Mouse (Mus musculus): ENCODE measurements around the gene Calml3.
A peak's percentile ranks its signal among the peaks of the same experiment; 100 is the strongest.
"Not testable (repeated sequence)": the region's sequence is repeated elsewhere in the genome, so short reads cannot be mapped to it uniquely, and the experiment has no call there.

Calml3 gene

DNA sequence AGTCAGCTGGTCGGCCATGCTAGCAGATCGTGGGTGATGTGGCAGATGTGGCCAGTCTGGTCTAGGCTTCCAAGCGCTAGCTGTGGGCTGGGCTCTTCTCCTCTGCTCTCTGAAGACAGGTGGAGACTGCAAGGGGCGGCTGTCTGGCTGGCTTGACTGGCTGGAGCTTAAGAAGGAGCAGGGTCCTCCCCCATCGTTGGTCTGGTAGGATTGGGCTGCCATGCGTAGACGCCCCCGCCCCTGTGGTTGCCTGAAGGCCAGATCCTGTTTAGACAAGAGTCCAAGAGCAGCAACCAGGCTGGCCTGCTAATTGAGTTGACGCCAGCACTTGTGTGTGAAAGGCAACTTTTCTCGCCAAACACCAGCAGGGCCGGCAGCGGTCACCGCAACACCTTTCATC lies at the start of gene Calml3:
Calml3 (minus strand) TSS at position 131 of the 400 bp plus-strand sequence.
- DNase-seq (ENCODE audit: low spot score): no peak

- peak; percentile 1 for DNase-seq (ENCODE audit: low spot score)
These were observed 46.2 kb upstream of the Calml3 start for GRCm38 (mm10) chr13:3850330-3850729.

- not testable (repeated sequence) for DNase-seq (ENCODE audit: low spot score)
These were observed 36.5 kb upstream of the Calml3 start for GRCm38 (mm10) chr13:3840662-3841061.

DNA sequence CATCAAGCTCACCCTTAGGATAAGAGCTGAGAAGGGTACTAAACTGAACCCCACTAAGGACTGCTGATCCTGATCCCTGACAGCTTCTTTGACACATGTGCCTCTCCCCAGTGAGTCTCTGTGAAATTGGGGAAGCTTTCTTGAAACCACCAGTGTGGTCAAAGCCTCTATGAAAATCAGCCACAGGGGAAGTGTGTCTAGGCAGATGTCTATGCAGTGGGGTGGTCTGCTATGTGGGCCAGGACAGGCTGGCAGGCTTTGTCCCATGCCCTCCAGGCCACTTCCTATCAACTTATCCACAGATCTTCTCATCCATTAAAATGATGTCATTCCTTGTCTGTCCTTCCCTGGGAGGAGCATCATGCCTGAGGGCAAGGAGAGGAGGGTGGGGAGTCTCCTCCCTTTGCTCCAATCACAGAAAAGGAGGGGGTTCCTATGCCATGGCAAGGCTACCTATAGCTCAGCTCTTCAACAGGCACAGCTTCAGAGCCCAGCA lies 33.2 kb upstream of the Calml3 start, which contains the start of gene Calm4:
Calm4 (plus strand) TSS at position 446 of the 496 bp plus-strand sequence.
- DNase-seq (ENCODE audit: low spot score): not testable (repeated sequence)

- DNase-seq (ENCODE audit: low spot score): not testable (repeated sequence)
These were observed 29.5 kb upstream of the Calml3 start for GRCm38 (mm10) chr13:3833644-3834043.

DNA sequence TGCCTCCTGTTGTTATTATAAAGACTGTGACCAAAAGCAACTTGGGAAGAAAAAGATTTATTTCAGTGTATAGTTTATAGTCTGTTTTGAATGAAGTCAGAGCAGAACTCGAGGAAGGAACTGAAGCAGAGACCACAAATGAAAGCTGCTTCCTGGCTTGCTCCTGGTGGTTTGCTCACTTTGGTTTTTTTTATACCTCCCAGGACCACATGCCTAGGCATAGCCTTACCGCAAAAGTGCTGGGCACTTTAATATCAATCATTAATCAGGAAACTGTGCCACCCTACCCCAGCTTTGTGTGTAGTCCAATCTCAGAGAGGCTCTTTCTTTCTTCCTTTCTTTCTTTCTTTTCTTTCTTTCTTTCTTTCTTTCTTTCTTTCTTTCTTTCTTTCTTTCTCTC lies 28.3 kb upstream of the Calml3 start:
- no peak for DNase-seq (ENCODE audit: low spot score)

- DNase-seq (ENCODE audit: low spot score): no peak
These were observed 27.9 kb upstream of the Calml3 start for GRCm38 (mm10) chr13:3831994-3832393.

- DNase-seq (ENCODE audit: low spot score): no peak
These were observed 27.4 kb upstream of the Calml3 start for GRCm38 (mm10) chr13:3831546-3831945.

DNA sequence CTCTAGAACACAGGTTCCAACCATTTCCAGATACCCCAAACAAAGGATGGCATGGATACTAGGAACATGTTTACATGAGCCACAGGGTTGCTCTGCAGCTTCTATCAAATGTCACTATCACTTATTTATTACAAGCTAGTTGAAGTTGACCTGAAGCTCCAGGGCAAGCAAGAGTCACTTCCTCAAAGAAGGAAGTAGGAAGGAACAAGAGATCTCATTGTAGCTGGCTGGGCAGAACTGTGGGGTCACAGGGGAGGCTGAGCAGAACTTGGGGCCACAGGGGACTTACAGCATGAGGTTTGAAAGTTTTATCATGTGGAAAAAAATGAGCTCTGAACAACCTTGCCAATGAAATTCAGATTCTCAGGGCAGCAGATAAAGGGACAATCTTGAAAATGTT lies 21.6 kb upstream of the Calml3 start:
- DNase-seq (ENCODE audit: low spot score): no peak

DNA sequence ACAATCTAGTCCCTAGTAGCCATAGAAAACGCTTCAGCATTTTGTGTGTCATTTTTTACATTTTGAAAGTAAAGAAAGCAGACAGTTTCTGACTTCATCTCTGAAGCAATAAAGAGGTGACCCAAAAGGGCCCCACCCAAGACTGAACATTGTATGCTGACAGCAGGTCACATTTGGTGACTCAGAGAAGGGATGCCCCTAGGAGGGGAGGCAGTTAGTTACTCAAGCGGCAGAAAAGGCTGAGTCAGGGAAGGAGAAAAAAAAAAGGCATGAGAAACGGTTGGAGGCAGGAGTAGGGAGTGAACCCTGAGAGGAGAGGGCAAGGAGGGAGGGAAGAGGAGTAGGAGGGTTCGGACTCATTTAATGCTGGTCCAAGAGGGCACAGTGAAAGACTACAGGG lies 18.0 kb upstream of the Calml3 start:
- no peak for DNase-seq (ENCODE audit: low spot score)

DNA sequence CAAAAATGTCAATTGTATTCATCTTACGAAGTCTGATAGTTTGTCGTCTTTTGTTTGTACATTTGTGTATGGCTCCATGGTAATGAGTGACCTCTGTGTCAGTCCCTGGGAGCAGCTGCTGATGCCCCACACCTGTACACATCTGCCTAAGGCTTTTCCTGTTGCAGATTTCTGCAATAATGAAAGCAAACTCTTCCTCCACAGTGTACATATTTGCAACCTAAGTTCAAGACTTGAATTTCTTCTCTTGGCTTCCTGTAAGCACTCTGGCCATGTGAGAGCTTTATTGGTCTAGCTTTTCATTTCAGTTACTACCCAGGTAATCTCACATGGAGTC lies 14.6 kb upstream of the Calml3 start:
- DNase-seq (ENCODE audit: low spot score): no peak

GRCm38 (mm10) chr13:3818012-3818739 lies 14.1 kb upstream of the Calml3 start:
- DNase-seq (ENCODE audit: low spot score): no peak

DNA sequence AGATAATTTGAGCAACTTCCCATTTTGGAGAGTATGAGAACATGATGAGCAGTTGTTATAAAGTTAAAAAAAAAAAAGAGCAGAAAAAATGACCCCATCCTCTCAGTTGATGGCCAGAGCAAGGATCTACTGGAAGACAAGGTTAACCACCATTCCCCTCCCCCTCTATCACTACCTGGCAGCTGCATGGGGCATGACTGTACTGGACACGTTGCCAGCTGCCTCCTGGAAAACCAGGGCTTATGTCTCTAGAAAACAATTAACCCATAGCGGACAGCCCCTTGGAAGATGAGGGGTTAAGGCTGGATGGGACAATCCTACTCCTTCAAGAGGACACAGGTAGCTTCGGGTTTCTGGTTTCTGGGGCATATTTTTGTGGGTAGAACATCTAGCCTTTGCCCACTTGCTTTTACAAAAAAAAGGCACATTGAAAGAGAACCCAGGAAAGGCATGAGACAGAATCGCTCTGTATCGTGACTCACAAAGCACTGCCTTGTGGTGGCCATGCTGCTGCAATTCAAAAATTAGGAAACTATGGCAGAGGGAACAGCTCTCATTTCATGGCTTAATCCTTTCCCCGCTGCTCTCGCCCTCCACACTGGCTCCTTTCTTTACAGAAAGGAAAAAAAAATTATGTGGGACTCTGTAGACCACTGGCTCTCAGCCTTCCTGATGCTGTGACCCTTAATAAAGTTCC lies 3.2 kb upstream of the Calml3 start:
- DNase-seq (ENCODE audit: low spot score): no peak

- no peak for DNase-seq (ENCODE audit: low spot score)
These were observed 1.5 kb upstream of the Calml3 start for GRCm38 (mm10) chr13:3805638-3806037.

DNA sequence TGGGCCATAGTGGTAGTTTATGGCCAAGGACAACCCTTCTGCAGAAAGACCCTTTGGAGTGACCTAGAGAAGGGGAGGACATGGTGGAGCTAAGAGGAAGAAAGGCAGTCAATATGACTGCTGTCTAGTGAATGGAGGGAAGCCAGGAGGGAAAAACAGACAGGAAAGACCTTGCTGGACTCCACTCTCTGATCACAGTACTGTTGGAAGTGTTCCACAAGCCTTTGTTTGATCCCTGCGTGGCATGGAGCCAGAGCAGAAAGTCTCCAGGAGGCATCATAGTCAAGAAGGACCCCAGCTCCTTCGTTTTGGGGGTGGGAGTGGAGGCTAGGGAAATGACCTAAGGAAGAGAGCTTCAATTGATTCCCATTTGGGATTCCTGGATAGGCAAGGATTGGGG lies 1.0 kb upstream of the Calml3 start:
- no peak for DNase-seq (ENCODE audit: low spot score)

DNA sequence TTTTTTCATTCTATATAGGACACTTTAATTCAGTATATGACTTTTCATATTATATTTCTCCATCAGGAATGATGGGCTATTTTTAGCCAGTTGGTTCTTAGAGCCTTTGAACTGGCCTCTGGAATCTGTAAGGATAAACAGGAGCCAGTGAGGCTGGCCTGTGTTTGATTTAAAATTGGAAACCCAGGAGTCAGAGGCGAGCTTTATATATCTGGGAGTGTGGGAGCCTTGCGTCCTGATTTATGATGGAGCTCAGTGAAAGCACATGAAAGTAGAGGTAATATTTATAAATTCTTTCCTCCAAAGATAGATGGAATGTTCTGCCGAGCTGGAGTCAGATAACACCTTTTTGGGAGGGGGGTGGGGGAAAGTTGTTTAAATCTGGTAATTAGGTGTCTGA lies 4.7 kb downstream of the Calml3 start:
- DNase-seq (ENCODE audit: low spot score): no peak

GRCm38 (mm10) chr13:3798751-3799150 lies 5.4 kb downstream of the Calml3 start:
- no peak for DNase-seq (ENCODE audit: low spot score)

- no peak for DNase-seq (ENCODE audit: low spot score)
These were observed 7.5 kb downstream of the Calml3 start for GRCm38 (mm10) chr13:3796649-3797048.

GRCm38 (mm10) chr13:3789531-3789930 lies 14.6 kb downstream of the Calml3 start:
- DNase-seq (ENCODE audit: low spot score): no peak

GRCm38 (mm10) chr13:3788588-3788987 lies 15.5 kb downstream of the Calml3 start:
- DNase-seq (ENCODE audit: low spot score): no peak

- DNase-seq (ENCODE audit: low spot score): no peak
These were observed 16.5 kb downstream of the Calml3 start for GRCm38 (mm10) chr13:3787644-3788043.

DNA sequence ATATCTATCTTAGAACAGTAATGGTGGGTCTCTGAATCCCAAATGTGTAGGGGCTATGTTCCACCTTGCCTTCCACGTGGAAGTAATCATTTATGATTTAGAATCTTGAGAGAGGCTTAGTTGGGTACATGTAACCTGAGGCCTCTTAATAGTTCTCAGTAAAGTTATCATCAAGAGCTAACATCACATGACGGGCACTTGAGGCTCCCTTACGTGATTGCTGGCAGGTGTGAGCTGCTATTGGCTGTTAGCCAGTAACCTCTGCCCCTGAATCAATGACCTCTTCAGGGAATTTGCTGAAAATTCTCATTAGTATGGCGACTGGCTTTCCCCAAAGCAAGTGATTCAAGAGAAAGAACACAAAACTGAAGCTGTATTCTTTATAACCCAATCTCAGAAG lies 17.0 kb downstream of the Calml3 start:
- no peak for DNase-seq (ENCODE audit: low spot score)

- no peak for DNase-seq (ENCODE audit: low spot score)
These were observed 20.5 kb downstream of the Calml3 start for GRCm38 (mm10) chr13:3783621-3784020.

- DNase-seq (ENCODE audit: low spot score): peak; percentile 36
These were observed 21.6 kb downstream of the Calml3 start for GRCm38 (mm10) chr13:3782499-3782898.
